In the genomic region with DNA sequence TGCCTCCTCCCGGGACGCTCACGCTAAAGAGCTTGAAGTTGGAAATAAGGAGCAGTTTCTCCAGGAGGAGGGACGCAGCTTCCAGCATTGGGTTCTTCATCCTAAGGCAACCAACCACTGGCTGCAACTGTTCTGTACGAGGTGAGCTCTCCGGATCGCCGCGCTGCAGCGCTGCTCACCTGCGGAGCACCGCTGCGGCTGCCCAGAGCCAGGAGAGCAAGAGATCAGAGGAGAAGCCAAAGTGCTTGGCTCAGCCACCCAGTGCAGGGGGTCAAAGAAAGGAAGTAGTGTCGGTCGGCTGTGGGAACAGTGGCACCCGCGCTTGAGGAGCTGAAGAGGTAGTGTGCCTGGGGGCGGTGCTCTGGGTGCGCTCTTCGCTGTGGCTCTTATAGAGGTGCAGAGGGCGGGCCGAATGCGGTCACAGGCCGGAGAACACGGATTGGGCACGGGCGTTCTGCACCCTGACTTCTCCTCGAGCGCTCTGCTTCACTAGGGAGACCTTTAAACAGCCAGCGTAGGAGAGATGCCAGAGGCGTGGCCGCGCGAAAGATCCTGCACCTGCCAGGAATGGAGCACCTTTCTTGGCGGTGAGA, we compare ENCODE assay signal across 8 mouse cellular contexts. TPM values are rescaled to one million over a fixed set of nuclear protein-coding genes. Genes with fewer than 3 reads are reported as not detected.
DNase-seq lines count a peak whose midpoint lies in the region; ATAC-seq lines count a peak whose summit lies in the region.

Lrat (minus strand) TSS at position 361 of the 593 bp plus-strand sequence.

- WGBS in forebrain, embryonic 10.5 days = 1% methylated on average over 35 of the region's 35 CpGs
- WGBS in intestine, embryonic 14.5 days = under 1% methylated on average over 35 of the region's 35 CpGs
- WGBS in liver, embryonic 13.5 days (ENCODE audit: insufficient replicate concordance) = under 1% methylated on average over 35 of the region's 35 CpGs
- under 1% methylated on average over 35 of the region's 35 CpGs for WGBS in neural tube, embryonic 13.5 days

- H3K36me3 ChIP-seq in forebrain, embryonic 10.5 days (replicated peaks) = no peaks in the 10 kb centered on the region
- H3K36me3 ChIP-seq in intestine, embryonic 14.5 days (ENCODE audit: control insufficient read depth, insufficient read depth, low read length) = no peaks in the 10 kb centered on the region
- H3K36me3 ChIP-seq in liver, embryonic 13.5 days = no peaks in the 10 kb centered on the region
- H3K36me3 ChIP-seq in neural tube, embryonic 13.5 days = no peaks in the 10 kb centered on the region

- ATAC-seq in intestine, embryonic 14.5 days (replicated peaks; ENCODE audit: low FRiP score, low TSS enrichment, low read depth) = peak; percentile 81
- ATAC-seq in liver, embryonic 13.5 days (ENCODE audit: low read depth) = no peak
- ATAC-seq in neural tube, embryonic 13.5 days (ENCODE audit: low read depth) = peak; percentile 74

- H3K27ac ChIP-seq in forebrain, embryonic 10.5 days = no peak within 1 kb of the TSS
- H3K27ac ChIP-seq in intestine, embryonic 14.5 days (ENCODE audit: low read depth) = no peak within 1 kb of the TSS
- H3K27ac ChIP-seq in liver, embryonic 13.5 days = no peak within 1 kb of the TSS
- no peak within 1 kb of the TSS for H3K27ac ChIP-seq in neural tube, embryonic 13.5 days (replicated peaks)

- H3K9ac ChIP-seq in intestine, embryonic 14.5 days (ENCODE audit: low read length) = 0 out of 2 replicates have a peak within 1 kb of the TSS, but pooled peaks have one; percentile 13
- no peak within 1 kb of the TSS; the same call in 1 of the 2 replicates for H3K9ac ChIP-seq in liver, embryonic 13.5 days
- H3K9ac ChIP-seq in neural tube, embryonic 13.5 days = peak within 1 kb of the TSS; percentile 62

- H3K4me3 ChIP-seq in forebrain, embryonic 10.5 days = peak within 1 kb of the TSS; percentile 59
- peak within 1 kb of the TSS; percentile 46 for H3K4me3 ChIP-seq in intestine, embryonic 14.5 days (ENCODE audit: low read depth, low read length)
- H3K4me3 ChIP-seq in liver, embryonic 13.5 days (replicated peaks) = peak within 1 kb of the TSS; percentile 38
- H3K4me3 ChIP-seq in neural tube, embryonic 13.5 days = peak within 1 kb of the TSS; percentile 48

- DNase-seq in right cerebral cortex, adult 2 months (ENCODE audit: low spot score in 2 of 2) = peak; percentile 4 to 5
- DNase-seq in right cerebral cortex, adult 18-20 months = no peak
- DNase-seq in forebrain, embryonic 10.5 days (ENCODE audit: extremely low spot score, low spot score) = no peak
- peak; percentile 69 for DNase-seq in intestine, embryonic 14.5 days (ENCODE audit: low spot score)
- DNase-seq in liver, embryonic 13.5 days = no peak
- DNase-seq in thymus, postnatal 4 days = no peak
- DNase-seq in spleen, postnatal 4 days (ENCODE audit: low spot score in 2 of 2) = no peak

- H3K4me2 ChIP-seq in intestine, embryonic 14.5 days (ENCODE audit: low read length) = peak within 1 kb of the TSS; percentile 91
- H3K4me2 ChIP-seq in liver, embryonic 13.5 days = peak within 1 kb of the TSS; percentile 59
- H3K4me2 ChIP-seq in neural tube, embryonic 13.5 days = peak within 1 kb of the TSS; percentile 89

- peaks cover 45% of the 10 kb centered on the region for H3K27me3 ChIP-seq in forebrain, embryonic 10.5 days (ENCODE audit: poor library complexity, severe bottlenecking)
- H3K27me3 ChIP-seq in intestine, embryonic 14.5 days (replicated peaks; ENCODE audit: control insufficient read depth, insufficient read depth, low read length) = peaks cover 32% of the 10 kb centered on the region
- H3K27me3 ChIP-seq in liver, embryonic 13.5 days = peaks cover 29% of the 10 kb centered on the region
- H3K27me3 ChIP-seq in neural tube, embryonic 13.5 days = peaks cover 37% of the 10 kb centered on the region

- peaks cover 17% of the 10 kb centered on the region for H3K4me1 ChIP-seq in forebrain, embryonic 10.5 days
- no peaks in the 10 kb centered on the region for H3K4me1 ChIP-seq in intestine, embryonic 14.5 days (replicated peaks; ENCODE audit: control insufficient read depth, insufficient read depth, low read length)
- 0 out of 2 replicates have a peak, but pooled peaks cover 3% of the 10 kb centered on the region for H3K4me1 ChIP-seq in liver, embryonic 13.5 days (replicated peaks)
- H3K4me1 ChIP-seq in neural tube, embryonic 13.5 days (replicated peaks) = peaks cover 18% of the 10 kb centered on the region

- H3K9me3 ChIP-seq in forebrain, embryonic 10.5 days = no peaks in the 10 kb centered on the region
- H3K9me3 ChIP-seq in intestine, embryonic 14.5 days (ENCODE audit: control insufficient read depth, low read length) = no peaks in the 10 kb centered on the region
- H3K9me3 ChIP-seq in liver, embryonic 13.5 days (replicated peaks) = no peaks in the 10 kb centered on the region
- H3K9me3 ChIP-seq in neural tube, embryonic 13.5 days = no peaks in the 10 kb centered on the region

RNA-seq across cellular contexts. Expression of gene Lrat, which starts in this region (rescaled TPM):
- polyA plus RNA-seq in forebrain, embryonic 10.5 days (2016; fragmentation: Nextera tagmentation; extraction: Ambion mirVana) = 0.02 TPM in 1 of 2 replicates, not detected in the other
- 1.9 and 2.4 TPM in 2 replicates for polyA plus RNA-seq in intestine, embryonic 14.5 days (2014; fragmentation: Nextera tagmentation; extraction: Ambion mirVana)
- 0.88 and 1.2 TPM in 2 replicates for polyA plus RNA-seq in liver, embryonic 13.5 days (2015; fragmentation: Nextera tagmentation; extraction: Ambion mirVana)
- 0.13 and 0.14 TPM in 2 replicates for polyA plus RNA-seq in neural tube, embryonic 13.5 days (2015; fragmentation: Nextera tagmentation; extraction: Ambion mirVana)

Comparison
In these comparisons a context has a peak if more than half of its experiments do, and no peak if none do; other contexts are left out.
1. DNase-seq: peak in right cerebral cortex, adult 2 months (2 of 2) and intestine, embryonic 14.5 days (single experiment); none in right cerebral cortex, adult 18-20 months (single experiment), forebrain, embryonic 10.5 days (single experiment), liver, embryonic 13.5 days (single experiment), thymus, postnatal 4 days (single experiment) and spleen, postnatal 4 days (0 of 2).
2. Peak in ATAC-seq, H3K4me3 ChIP-seq, H3K9ac ChIP-seq and H3K4me2 ChIP-seq in neural tube, embryonic 13.5 days; RNA of the gene not detected or under 1 TPM.
3. Peak in every context shown above with its lines, with median percentiles within 50 percentile points of each other: H3K4me3 ChIP-seq and H3K4me2 ChIP-seq.